Mouse (Mus musculus) ES-Bruce4 (cell line): ENCODE data around the gene Gucy2d.

Experiments used
- CTCF ChIP-seq: IDR thresholded peaks from one replicate; pipeline ENCODE4 v1.8.1; 2011; ENCODE audit warnings: low read depth, low read length
- POLR2A ChIP-seq: IDR thresholded peaks from one replicate; pipeline ENCODE4 v1.8.1; 2011; ENCODE audit warnings: low read length; ENCODE audit not compliant: insufficient read depth

DNA sequence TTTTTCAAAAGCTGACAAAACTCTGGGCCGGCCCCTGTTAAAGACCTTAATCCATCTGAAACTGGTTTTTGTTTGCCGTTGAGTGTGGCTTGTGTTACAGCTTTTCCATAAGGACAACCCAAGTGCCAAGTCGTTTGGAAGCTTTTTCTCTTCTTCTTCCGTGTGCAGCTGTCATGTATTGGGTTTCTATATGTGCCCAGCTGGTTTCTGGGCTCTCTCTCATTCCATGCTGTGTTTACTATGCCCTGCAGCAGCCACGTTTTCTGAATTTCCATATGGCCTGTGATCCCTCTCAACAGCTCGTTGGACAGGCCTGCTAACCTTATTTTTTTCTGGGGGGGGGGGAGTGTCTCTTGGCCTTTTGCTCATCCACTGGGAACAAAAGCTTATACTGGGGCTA, 15.8 kb upstream of the Gucy2d start:
- no peak for TF ChIP-seq POLR2A
- TF ChIP-seq CTCF, result no peak
